Mouse (Mus musculus) hindbrain, postnatal 0 days (tissue): ENCODE results near the gene Pip5k1b. TPM values are rescaled to one million over a fixed set of nuclear protein-coding genes. Genes with fewer than 3 reads are reported as not detected.

Experiments
- ATAC-seq: fragments of 200-750 bp; cut with Nextera tagmentation; 2 replicates; pipeline ENCODE4 v1.8.0; 2017; ENCODE audit warnings: mild to moderate bottlenecking, moderate TSS enrichment, moderate library complexity
- DNase-seq: peaks from one replicate; pipeline ENCODE4 v3.0.0-alpha.2; 2015; ENCODE audit warnings: low spot score
- H3K27ac ChIP-seq: fragments of 300-500 bp; sonication (generic); 2 replicates; pipeline ENCODE4 v1.5.1; 2014; ENCODE audit warnings: mild to moderate bottlenecking
- H3K27me3 ChIP-seq: fragments of 300-500 bp; sonication (generic); 2 replicates; pipeline ENCODE4 v1.6.1; 2014; ENCODE audit warnings: low read length, mixed read lengths; ENCODE audit not compliant: insufficient read depth
- H3K36me3 ChIP-seq: fragments of 300-500 bp; sonication (generic); 2 replicates; pipeline ENCODE4 v1.6.1; 2014; ENCODE audit warnings: low read length, mixed read lengths; ENCODE audit not compliant: insufficient read depth
- H3K4me1 ChIP-seq: fragments of 300-500 bp; sonication (generic); 2 replicates; pipeline ENCODE4 v1.6.1; 2014; ENCODE audit warnings: antibody characterized with exemption, low read length, mixed read lengths; ENCODE audit not compliant: insufficient read depth
- H3K4me2 ChIP-seq: fragments of 300-500 bp; sonication (generic); 2 replicates; pipeline ENCODE4 v1.6.1; 2014; ENCODE audit warnings: low read depth, mild to moderate bottlenecking, low read length, moderate library complexity, mixed read lengths
- H3K4me3 ChIP-seq: fragments of 300-500 bp; sonication (generic); 2 replicates; pipeline ENCODE4 v1.5.1; 2014; ENCODE audit warnings: low read length
- H3K9ac ChIP-seq: fragments of 300-500 bp; sonication (generic); replicated peaks from 2 replicates; pipeline ENCODE4 v1.6.1; 2014; ENCODE audit warnings: mild to moderate bottlenecking, low read length, moderate library complexity, mixed read lengths
- H3K9me3 ChIP-seq: fragments of 300-500 bp; sonication (generic); 2 replicates; pipeline ENCODE4 v1.6.1; 2016; ENCODE audit warnings: low read length, mixed read lengths
- CTCF ChIP-seq: IDR thresholded peaks from 2 replicates; pipeline ENCODE4 v1.5.1; 2016; ENCODE audit warnings: antibody characterized with exemption, control low read depth, low read depth
- WGBS: fragments of 180-500 bp; shearing (Covaris S2); extraction: QIAGEN DNeasy Blood & Tissue Kit; methylation state at CpG from one replicate; pipeline ENCODE4 v1.1.7; 2014; 5-methylcytosine and 5-hydroxymethylcytosine counted together
- polyA plus RNA-seq: library from polyadenylated mRNA; unstranded; fragments of >200 nt; fragmentation: Nextera tagmentation; extraction: Ambion mirVana; gene quantifications from 2 replicates; pipeline ENCODE4 v1.2.1, GENCODE M21; 2015
- total RNA-seq: library from RNA; depleted of rRNA; stranded (reverse); fragments of >200 nt; gene quantifications from 2 replicates; pipeline ENCODE4 v1.2.3, GENCODE M21; 2014

Pip5k1b gene
- total and polyA plus RNA-seq, 2 experiments from 2014 or later: 2.0 to 2.2 TPM

- no peak overlapping the region for H3K4me3 ChIP-seq
- H3K9me3 ChIP-seq: no peaks in the 10 kb centered on the region
- H3K27me3 ChIP-seq: no peaks in the 10 kb centered on the region
- H3K4me1 ChIP-seq: no peaks in the 10 kb centered on the region
- WGBS: 29% methylated on average over 4 of the region's 4 CpGs
- H3K4me2 ChIP-seq: no peak overlapping the region
- TF ChIP-seq CTCF: no peak
- no peaks in the 10 kb centered on the region for H3K36me3 ChIP-seq
- no peak overlapping the region for H3K27ac ChIP-seq
- no peak overlapping the region for H3K9ac ChIP-seq
- DNase-seq (peak; percentile 31), ATAC-seq (no peak)
These were observed 287.1 kb downstream of the Pip5k1b start for GRCm38 (mm10) chr19:24268531-24268930.

- Histone ChIP-seq H3K9ac (no peak overlapping the region), H3K9me3 (no peaks in the 10 kb centered on the region), H3K4me3 (no peak overlapping the region), H3K4me1 (no peaks in the 10 kb centered on the region), H3K4me2 (no peak overlapping the region), H3K27me3 (no peaks in the 10 kb centered on the region), H3K27ac (no peak overlapping the region), H3K36me3 (no peaks in the 10 kb centered on the region)
- DNase-seq (no peak), ATAC-seq (no peak)
- TF ChIP-seq CTCF: peak; percentile 20; the same call in 1 of the 2 replicates
- WGBS: 86% methylated on average over 7 of the region's 7 CpGs
These were observed 289.4 kb downstream of the Pip5k1b start for GRCm38 (mm10) chr19:24266046-24266830.

GRCm38 (mm10) chr19:24264991-24265390 is 290.7 kb downstream of the Pip5k1b start:
- DNase-seq: peak; percentile 87
- 43% methylated on average over 7 of the region's 7 CpGs for WGBS

DNA sequence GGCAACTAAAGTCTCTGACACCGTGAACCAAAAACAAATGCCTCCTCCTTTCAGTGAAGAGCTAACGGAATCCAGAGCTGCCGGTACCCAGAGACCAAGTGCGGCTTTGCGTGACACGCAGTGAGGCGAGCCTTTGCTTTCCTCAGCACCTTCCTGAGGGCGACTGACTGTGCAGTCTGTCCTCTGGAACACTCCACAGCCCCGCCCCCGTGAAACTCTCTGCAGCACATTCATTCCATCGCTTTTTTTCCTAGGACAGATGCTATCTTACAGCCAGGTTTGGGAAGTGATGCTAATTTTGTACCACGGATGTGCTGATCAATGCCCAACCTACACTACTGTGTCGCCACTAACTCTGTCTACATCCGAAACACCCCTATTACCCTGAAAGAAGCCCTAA is 292.9 kb downstream of the Pip5k1b start:
- no peak for ATAC-seq
- H3K4me1 ChIP-seq: no peaks in the 10 kb centered on the region
- no peak overlapping the region for H3K4me2 ChIP-seq
- no peaks in the 10 kb centered on the region for H3K36me3 ChIP-seq
- no peak for TF ChIP-seq CTCF
- no peak overlapping the region for H3K4me3 ChIP-seq
- no peaks in the 10 kb centered on the region for H3K9me3 ChIP-seq
- no peak for DNase-seq
- no peak overlapping the region for H3K27ac ChIP-seq
- H3K27me3 ChIP-seq: no peaks in the 10 kb centered on the region
- no peak overlapping the region for H3K9ac ChIP-seq
- 93% methylated on average over 14 of the region's 14 CpGs for WGBS

More at GRCm38 (mm10) chr19:24264991-24265390, 290.7 kb downstream of the Pip5k1b start:
- Histone ChIP-seq H3K9me3 (no peaks in the 10 kb centered on the region), H3K4me3 (no peak overlapping the region), H3K27me3 (no peaks in the 10 kb centered on the region), H3K27ac (no peak overlapping the region), H3K4me2 (no peak overlapping the region), H3K9ac (no peak overlapping the region), H3K4me1 (no peaks in the 10 kb centered on the region), H3K36me3 (no peaks in the 10 kb centered on the region)
- peak; percentile 90 for ATAC-seq
- TF ChIP-seq CTCF: peak; percentile 89

DNA sequence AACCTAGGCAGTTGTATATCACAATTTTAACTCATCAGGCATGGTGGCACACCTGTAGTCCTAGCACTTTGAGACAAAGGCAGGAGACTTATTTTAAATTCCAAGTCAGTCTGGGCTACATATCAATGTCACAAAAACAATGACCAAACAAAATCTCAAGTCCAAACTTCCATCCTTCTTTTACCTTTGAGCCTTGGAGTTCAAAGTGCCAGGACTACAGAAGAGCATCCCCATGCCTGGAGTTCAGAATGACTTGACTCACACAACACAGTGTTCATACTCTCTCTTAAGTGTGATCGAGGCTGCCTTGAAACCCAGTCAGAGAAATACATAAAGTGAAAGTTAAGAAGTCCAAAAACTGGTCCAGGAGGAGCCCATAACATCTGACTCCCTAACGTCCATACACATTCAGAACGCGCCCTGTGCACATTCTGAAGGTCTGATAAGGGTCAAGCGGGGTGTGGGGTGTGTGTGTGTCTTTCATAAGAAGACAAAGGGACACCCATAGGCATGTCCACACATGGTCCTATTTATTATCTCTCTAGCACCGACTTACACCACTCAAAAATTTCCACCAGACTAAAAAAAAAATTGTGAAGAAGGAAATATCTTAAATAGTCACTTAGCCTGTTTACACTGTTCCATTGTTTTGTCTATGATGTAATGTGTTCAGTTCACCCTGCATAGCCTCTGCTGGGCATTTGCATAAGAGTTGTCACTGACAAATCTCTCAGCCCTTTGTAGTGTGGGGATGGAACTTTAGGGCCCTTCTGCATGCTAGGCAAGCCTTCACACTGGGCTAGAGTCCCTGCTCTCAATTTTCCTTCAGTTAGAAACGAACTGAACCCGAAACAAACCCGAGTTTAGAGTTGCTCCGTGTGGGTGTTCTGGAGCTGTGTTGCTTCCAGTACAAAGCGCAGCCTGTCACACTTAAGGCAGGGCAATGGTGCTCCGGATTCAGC is 296.0 kb downstream of the Pip5k1b start:
- no peak for TF ChIP-seq CTCF
- Histone ChIP-seq H3K36me3 (no peaks in the 10 kb centered on the region), H3K9me3 (no peaks in the 10 kb centered on the region), H3K9ac (no peak overlapping the region), H3K4me2 (no peak overlapping the region), H3K4me3 (no peak overlapping the region), H3K27me3 (no peaks in the 10 kb centered on the region), H3K27ac (no peak overlapping the region), H3K4me1 (no peaks in the 10 kb centered on the region)
- no peak for DNase-seq
- ATAC-seq: peak; percentile 81; the same call in 1 of the 2 replicates
- 48% methylated on average over 12 of the region's 12 CpGs for WGBS

DNA sequence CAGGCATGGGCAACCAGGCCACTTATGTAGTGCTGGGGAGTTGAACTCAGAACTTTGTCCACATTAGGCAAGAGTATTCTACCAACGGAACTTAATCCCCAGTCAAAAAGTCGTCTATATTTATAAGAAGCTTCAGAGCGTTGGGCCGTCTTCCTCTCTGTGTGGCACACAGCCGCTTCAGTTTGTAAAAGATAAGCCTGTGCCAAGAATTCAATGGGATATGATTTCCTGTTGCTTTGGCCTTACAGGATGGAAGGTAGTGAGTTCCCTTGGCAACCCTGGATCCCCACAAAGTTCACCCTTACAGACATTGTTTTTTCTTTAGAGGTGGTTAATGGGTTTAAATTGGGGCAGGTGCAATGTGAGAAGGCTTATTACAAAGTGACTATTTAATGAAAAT is 297.3 kb downstream of the Pip5k1b start:
- no peak overlapping the region for H3K27ac ChIP-seq
- H3K36me3 ChIP-seq: no peaks in the 10 kb centered on the region
- H3K27me3 ChIP-seq: no peaks in the 10 kb centered on the region
- no peaks in the 10 kb centered on the region for H3K4me1 ChIP-seq
- WGBS: 69% methylated on average over 5 of the region's 5 CpGs
- no peak overlapping the region for H3K9ac ChIP-seq
- no peak overlapping the region for H3K4me3 ChIP-seq
- H3K9me3 ChIP-seq: no peaks in the 10 kb centered on the region
- ATAC-seq: no peak
- TF ChIP-seq CTCF: no peak
- DNase-seq: no peak
- no peak overlapping the region for H3K4me2 ChIP-seq
